Mouse (Mus musculus): Measurements from ENCODE around the gene Gm32717. TPM values are rescaled to one million over a fixed set of nuclear protein-coding genes. Genes with fewer than 3 reads are reported as not detected.

Gene Gm32717
- not detected for polyA plus RNA-seq (2014; fragmentation: Illumina TruSeq; extraction: RNeasy Lipid Tissue Mini Kit (QIAGEN cat#74804); ENCODE audit: low read depth, low replicate concordance)

DNA sequence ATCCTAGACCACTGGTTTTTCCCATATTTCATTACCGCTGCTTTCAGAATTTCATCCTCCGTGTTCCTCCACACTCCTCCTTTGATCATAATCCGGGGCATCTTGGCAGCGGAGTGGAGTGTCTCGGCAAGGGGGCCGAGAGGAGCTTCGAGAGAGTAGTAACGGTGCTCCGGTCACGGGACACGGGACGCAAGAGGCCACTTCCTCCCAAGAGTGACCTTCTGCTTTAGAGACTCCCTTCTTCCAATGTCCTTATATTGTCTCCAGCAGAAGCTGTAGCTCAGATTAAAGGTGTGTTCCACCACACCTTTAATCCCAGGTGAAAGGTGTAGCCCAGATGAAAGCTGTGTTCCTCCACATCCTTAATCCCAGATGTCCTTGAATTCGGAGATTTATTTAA is at the start of gene Gm32717:
TSS of gene Gm32717 (minus strand) at position 101 of the 400 bp plus-strand sequence.

DNA sequence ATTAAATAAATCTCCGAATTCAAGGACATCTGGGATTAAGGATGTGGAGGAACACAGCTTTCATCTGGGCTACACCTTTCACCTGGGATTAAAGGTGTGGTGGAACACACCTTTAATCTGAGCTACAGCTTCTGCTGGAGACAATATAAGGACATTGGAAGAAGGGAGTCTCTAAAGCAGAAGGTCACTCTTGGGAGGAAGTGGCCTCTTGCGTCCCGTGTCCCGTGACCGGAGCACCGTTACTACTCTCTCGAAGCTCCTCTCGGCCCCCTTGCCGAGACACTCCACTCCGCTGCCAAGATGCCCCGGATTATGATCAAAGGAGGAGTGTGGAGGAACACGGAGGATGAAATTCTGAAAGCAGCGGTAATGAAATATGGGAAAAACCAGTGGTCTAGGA is 17.8 kb upstream of the Gm32717 start, which contains the start of gene Gm32802:
TSS of gene Gm32802 (plus strand) at position 301 of the 400 bp plus-strand sequence.

DNA sequence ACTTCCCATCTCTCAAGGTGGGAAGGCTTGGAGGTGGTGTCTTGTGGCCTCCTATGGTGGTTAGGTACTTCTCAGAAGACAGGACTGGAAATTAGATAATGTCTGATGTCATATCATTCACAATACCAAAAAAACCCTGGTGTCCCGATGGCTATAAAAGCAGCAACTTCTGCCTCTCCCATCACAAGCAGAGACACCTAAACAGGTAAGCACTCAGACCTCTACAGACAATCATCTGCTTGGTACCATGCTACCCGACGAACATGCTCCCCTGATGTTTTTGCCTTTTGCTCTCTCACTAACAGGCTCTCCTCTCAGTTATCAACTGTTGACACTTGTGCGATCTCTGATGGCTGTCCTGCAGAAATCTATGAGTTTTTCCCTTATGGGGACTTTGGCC is 35.9 kb downstream of the Gm32717 start, which contains the start of gene Il22:
TSS of gene Il22 (plus strand) at position 301 of the 400 bp plus-strand sequence.

Other genes with a start within 250 kb of the Gm32717 start
- gene Mdm1, start 99.0 kb downstream of the Gm32717 start, polyA plus RNA-seq (2014; fragmentation: Illumina TruSeq; extraction: RNeasy Lipid Tissue Mini Kit (QIAGEN cat#74804); ENCODE audit: low read depth, low replicate concordance), result 69.2 TPM
- gene Il22, start 35.8 kb downstream of the Gm32717 start, polyA plus RNA-seq (2014; fragmentation: Illumina TruSeq; extraction: RNeasy Lipid Tissue Mini Kit (QIAGEN cat#74804); ENCODE audit: low read depth, low replicate concordance), result not detected
- gene Gm32802, start 17.9 kb upstream of the Gm32717 start, polyA plus RNA-seq (2014; fragmentation: Illumina TruSeq; extraction: RNeasy Lipid Tissue Mini Kit (QIAGEN cat#74804); ENCODE audit: low read depth, low replicate concordance), result not detected
- gene Iltifb, start 54.3 kb upstream of the Gm32717 start, polyA plus RNA-seq (2014; fragmentation: Illumina TruSeq; extraction: RNeasy Lipid Tissue Mini Kit (QIAGEN cat#74804); ENCODE audit: low read depth, low replicate concordance), result not detected
- gene Gm9040, start 86.2 kb upstream of the Gm32717 start, polyA plus RNA-seq (2014; fragmentation: Illumina TruSeq; extraction: RNeasy Lipid Tissue Mini Kit (QIAGEN cat#74804); ENCODE audit: low read depth, low replicate concordance), result not detected
- gene Gm9044, start 91.6 kb upstream of the Gm32717 start, polyA plus RNA-seq (2014; fragmentation: Illumina TruSeq; extraction: RNeasy Lipid Tissue Mini Kit (QIAGEN cat#74804); ENCODE audit: low read depth, low replicate concordance), result not detected
- not detected for gene Gm9045, start 97.1 kb upstream of the Gm32717 start, polyA plus RNA-seq (2014; fragmentation: Illumina TruSeq; extraction: RNeasy Lipid Tissue Mini Kit (QIAGEN cat#74804); ENCODE audit: low read depth, low replicate concordance)
- gene Gm9046, start 102.5 kb upstream of the Gm32717 start, polyA plus RNA-seq (2014; fragmentation: Illumina TruSeq; extraction: RNeasy Lipid Tissue Mini Kit (QIAGEN cat#74804); ENCODE audit: low read depth, low replicate concordance), result not detected
- not detected for gene Gm9048, start 107.9 kb upstream of the Gm32717 start, polyA plus RNA-seq (2014; fragmentation: Illumina TruSeq; extraction: RNeasy Lipid Tissue Mini Kit (QIAGEN cat#74804); ENCODE audit: low read depth, low replicate concordance)
- gene Gm9049, start 113.3 kb upstream of the Gm32717 start, polyA plus RNA-seq (2014; fragmentation: Illumina TruSeq; extraction: RNeasy Lipid Tissue Mini Kit (QIAGEN cat#74804); ENCODE audit: low read depth, low replicate concordance), result not detected
- not detected for gene Ifng, start 200.3 kb upstream of the Gm32717 start, polyA plus RNA-seq (2014; fragmentation: Illumina TruSeq; extraction: RNeasy Lipid Tissue Mini Kit (QIAGEN cat#74804); ENCODE audit: low read depth, low replicate concordance)

Data from testis, adult 10 weeks (tissue).